Comparison of ENCODE assay signal across 17 mouse cellular contexts in genomic region chr7:113638098-113638497, GRCm38 (mm10).
A peak's percentile ranks its signal among the peaks of the same experiment; 100 is the strongest.
DNase-seq lines count a peak whose midpoint lies in the region; ATAC-seq and TF ChIP-seq lines count a peak whose summit lies in the region.
"Had no signal": no experiment of that assay in that cellular context is flagged by ENCODE, and none has a peak within 500 bp of the region (broad histone marks: within the 10 kb centered on the region; RNA-seq: fewer than 3 reads in every experiment).

No protein-coding gene starts in this region.

- H3K9ac ChIP-seq in forebrain, postnatal 0 days = no peak overlapping the region
- H3K9ac ChIP-seq: hindbrain, embryonic 12.5 days; liver, embryonic 13.5 days; neural tube, embryonic 13.5 days had no signal

- ATAC-seq in forebrain, postnatal 0 days = peak; percentile 95
- ATAC-seq: activated CD4-positive, CD25-positive, alpha-beta regulatory T cell, adult 4 months had no signal

- no peak overlapping the region for H3K4me2 ChIP-seq in forebrain, postnatal 0 days (ENCODE audit: low read depth)
- H3K4me2 ChIP-seq: heart, embryonic 11.5 days; hindbrain, embryonic 12.5 days; liver, embryonic 13.5 days; neural tube, embryonic 13.5 days had no signal

- H3K4me1 ChIP-seq in forebrain, postnatal 0 days (ENCODE audit: insufficient read depth) = no peaks in the 10 kb centered on the region
- H3K4me1 ChIP-seq: hindbrain, embryonic 12.5 days; liver, embryonic 13.5 days; neural tube, embryonic 13.5 days had no signal

- intact Hi-C loops in left cerebral cortex, postnatal 36 days (cut with DNase I) = no loop called here

- H3K27me3 ChIP-seq in forebrain, postnatal 0 days (ENCODE audit: insufficient read depth, low read length) = no peaks in the 10 kb centered on the region
- H3K27me3 ChIP-seq: hindbrain, embryonic 12.5 days; liver, embryonic 13.5 days; neural tube, embryonic 13.5 days had no signal

- peak; percentile 60 for DNase-seq in R1 (ENCODE audit: low read depth, low spot score)
- DNase-seq in forebrain, postnatal 0 days = peak; percentile 77
- peak; percentile 26 for DNase-seq in layer of hippocampus, adult 9-10 months (ENCODE audit: low spot score)
- peak; percentile 74 to 77 for DNase-seq in left cerebral cortex, postnatal 36 days (ENCODE audit: low spot score in 2 of 2)
- DNase-seq in ovary, postnatal 14 days (ENCODE audit: low spot score) = no peak
- DNase-seq in heart, postnatal 4 days = no peak
- no peak for DNase-seq in lung, postnatal 14 days
- no peak for DNase-seq in adrenal gland, adult 2 months
- DNase-seq: cerebellum, adult 8-10 months; kidney, adult 18-20 months; liver, embryonic 13.5 days; thymus, postnatal 36 days had no signal

- H3K36me3 ChIP-seq in forebrain, postnatal 0 days (ENCODE audit: insufficient read depth) = no peaks in the 10 kb centered on the region
- H3K36me3 ChIP-seq: hindbrain, embryonic 12.5 days; liver, embryonic 13.5 days; neural tube, embryonic 13.5 days had no signal

- WGBS in forebrain, postnatal 0 days = 30% methylated on average over 6 of the region's 6 CpGs

- no peaks in the 10 kb centered on the region for H3K9me3 ChIP-seq in forebrain, postnatal 0 days (ENCODE audit: low read length)
- H3K9me3 ChIP-seq: hindbrain, embryonic 12.5 days; liver, embryonic 13.5 days; neural tube, embryonic 13.5 days had no signal

- TF ChIP-seq CTCF in forebrain, postnatal 0 days (IDR thresholded peaks at IDR 0.05; ENCODE audit: low read depth) = no peak

- H3K27ac ChIP-seq in forebrain, postnatal 0 days (ENCODE audit: low read depth, low read length) = 0 out of 2 replicates have a peak overlapping the region, but pooled peaks have one; percentile 16
- H3K27ac ChIP-seq: hindbrain, embryonic 12.5 days; liver, embryonic 13.5 days; macrophage; neural tube, embryonic 13.5 days had no signal

- no peak overlapping the region for H3K4me3 ChIP-seq in forebrain, postnatal 0 days (ENCODE audit: low read depth, low read length)
- H3K4me3 ChIP-seq: hindbrain, embryonic 12.5 days; liver, embryonic 13.5 days; neural tube, embryonic 13.5 days had no signal

Comparison
In these comparisons a context has a peak if more than half of its experiments do, and no peak if none do; other contexts are left out.
1. DNase-seq: peak in R1 (single experiment), forebrain, postnatal 0 days (single experiment), layer of hippocampus, adult 9-10 months (single experiment) and left cerebral cortex, postnatal 36 days (2 of 2); none in ovary, postnatal 14 days (single experiment), heart, postnatal 4 days (single experiment), lung, postnatal 14 days (single experiment) and adrenal gland, adult 2 months (single experiment).